Mouse (Mus musculus) ovary, adult 18-20 months (tissue): Measurements from ENCODE around the gene Sae1.

Experiments used
- DNase-seq: peaks from one replicate; pipeline ENCODE4 v3.0.0; 2022; ENCODE audit warnings: low spot score, mixed read lengths

Gene Sae1

DNA sequence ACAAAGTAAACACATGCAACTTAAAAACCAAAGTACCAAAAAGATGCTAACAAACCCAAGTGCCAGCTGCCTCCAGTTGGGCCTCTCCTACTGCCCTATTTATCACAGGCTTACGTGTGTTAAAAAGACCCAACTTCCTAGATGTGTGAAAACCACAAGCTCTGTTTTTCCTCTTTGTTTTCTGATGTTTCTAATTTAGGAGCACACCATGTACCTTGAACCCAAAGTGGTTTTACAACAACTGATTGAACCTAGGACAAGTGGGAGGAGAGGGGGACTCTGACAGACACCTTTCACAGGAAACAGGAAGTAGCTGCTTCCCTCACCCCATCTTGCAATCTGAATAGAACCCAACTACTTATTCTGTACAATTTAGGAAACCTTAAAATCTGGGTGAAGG, 23.3 kb downstream of the Sae1 start:
- no peak for DNase-seq

- no peak for DNase-seq
Observed at GRCm38 (mm10) chr7:16357602-16358001, 30.0 kb downstream of the Sae1 start.

GRCm38 (mm10) chr7:16355854-16356594, 31.6 kb downstream of the Sae1 start:
- DNase-seq, result no peak

DNA sequence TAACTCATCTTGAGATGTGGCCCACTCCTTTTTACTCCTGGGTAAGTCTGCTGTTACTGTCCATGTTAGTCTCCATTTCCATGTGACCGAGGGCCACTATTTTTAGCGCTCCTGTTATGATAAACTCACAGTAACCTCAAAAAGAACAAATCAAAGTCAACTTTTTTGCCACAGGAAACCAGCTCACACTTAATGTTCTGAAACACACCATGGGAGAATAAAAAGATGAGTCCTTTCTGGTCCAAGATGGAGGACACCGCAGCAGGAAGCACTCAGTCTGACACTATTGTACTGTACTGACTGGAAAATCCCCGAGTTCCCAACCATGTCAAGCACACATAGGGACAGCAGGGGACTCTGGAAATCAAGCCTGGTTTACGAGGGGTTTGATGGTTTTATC, 37.6 kb downstream of the Sae1 start:
- DNase-seq, result no peak

DNA sequence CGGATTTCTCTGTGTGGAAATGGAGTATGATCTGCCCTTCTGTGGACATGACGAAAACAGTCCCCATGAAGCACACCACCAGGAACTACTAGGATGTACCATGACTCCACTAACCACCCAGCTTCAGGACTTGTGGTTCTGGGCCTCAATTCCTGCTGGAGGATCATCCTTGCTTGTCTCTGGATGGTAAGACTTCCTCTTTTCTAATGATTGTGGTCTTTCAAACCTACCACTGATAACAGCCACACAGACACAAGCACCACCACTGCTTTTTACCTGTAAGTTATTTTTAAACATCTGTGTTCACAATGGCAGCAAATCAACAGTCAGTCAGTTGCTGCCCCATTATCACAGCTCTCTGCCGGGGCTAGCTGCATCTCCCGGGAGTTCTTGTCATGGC, 42.3 kb downstream of the Sae1 start:
- no peak for DNase-seq

- DNase-seq, result no peak
Observed at GRCm38 (mm10) chr7:16344598-16344997, 43.0 kb downstream of the Sae1 start.

DNA sequence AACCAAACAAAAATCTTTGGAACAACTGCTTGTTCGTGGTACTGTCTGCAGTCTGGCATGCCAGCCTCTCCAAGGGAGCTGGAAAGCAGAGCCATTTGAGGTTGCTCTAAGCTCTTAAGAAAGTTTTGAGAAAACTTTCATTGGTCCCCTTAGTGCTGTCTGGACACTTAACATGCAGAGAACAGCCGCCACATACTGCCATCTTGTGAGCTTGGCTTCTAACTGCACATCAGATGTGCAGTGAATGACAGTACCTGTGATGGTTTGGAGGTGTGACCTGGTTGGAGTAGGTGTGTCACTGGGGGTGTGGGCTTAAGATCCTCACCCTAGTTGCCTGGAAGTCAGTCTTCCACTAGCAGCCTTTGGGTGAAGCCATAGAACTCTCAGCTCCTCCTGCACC, 49.9 kb downstream of the Sae1 start:
- DNase-seq, result no peak

- no peak for DNase-seq
Observed at GRCm38 (mm10) chr7:16329146-16329545, 58.5 kb downstream of the Sae1 start.

- DNase-seq, result no peak
Observed at GRCm38 (mm10) chr7:16326607-16326971, 61.0 kb downstream of the Sae1 start.

DNA sequence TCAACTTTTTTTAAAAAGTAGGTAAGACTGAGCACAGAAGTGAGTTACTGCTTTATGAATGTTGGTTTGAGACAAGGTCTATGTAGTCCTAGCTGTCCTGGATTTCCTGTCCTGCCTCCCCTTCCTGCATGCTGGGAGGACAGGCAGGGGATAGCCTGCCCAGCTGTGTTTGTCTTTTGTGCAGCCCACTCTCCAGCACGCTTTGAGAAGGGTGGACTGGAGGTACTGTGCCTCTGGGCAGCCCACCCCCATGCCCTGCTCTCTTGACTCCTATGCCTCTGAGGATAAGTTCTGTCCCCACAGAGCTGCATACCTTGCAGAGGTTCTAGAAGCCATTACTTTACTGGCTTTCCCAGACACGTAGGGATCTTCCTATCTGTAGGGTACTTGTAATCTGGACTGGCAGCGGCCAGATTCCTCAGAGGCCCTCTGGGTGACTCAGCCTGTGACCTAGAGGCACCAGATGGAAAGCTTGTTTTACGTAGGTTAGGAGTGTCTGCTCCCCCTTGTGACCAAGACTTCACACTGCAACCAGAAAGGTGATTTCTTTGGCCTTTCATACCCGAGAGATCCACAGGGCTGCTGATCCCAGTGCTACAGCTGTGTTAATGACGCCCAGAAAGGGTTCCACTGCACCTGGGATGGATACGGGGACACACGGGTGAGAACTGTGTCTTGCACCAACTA, 61.5 kb downstream of the Sae1 start:
- DNase-seq, result peak; percentile 66

- no peak for DNase-seq
Observed at GRCm38 (mm10) chr7:16324661-16325060, 62.9 kb downstream of the Sae1 start.

GRCm38 (mm10) chr7:16320479-16320878, 67.1 kb downstream of the Sae1 start:
- DNase-seq, result no peak

- no peak for DNase-seq
Observed at GRCm38 (mm10) chr7:16319216-16319615, 68.4 kb downstream of the Sae1 start.

- no peak for DNase-seq
Observed at GRCm38 (mm10) chr7:16317094-16317493, 70.5 kb downstream of the Sae1 start.

GRCm38 (mm10) chr7:16315222-16315759, 72.3 kb downstream of the Sae1 start:
- no peak for DNase-seq

DNA sequence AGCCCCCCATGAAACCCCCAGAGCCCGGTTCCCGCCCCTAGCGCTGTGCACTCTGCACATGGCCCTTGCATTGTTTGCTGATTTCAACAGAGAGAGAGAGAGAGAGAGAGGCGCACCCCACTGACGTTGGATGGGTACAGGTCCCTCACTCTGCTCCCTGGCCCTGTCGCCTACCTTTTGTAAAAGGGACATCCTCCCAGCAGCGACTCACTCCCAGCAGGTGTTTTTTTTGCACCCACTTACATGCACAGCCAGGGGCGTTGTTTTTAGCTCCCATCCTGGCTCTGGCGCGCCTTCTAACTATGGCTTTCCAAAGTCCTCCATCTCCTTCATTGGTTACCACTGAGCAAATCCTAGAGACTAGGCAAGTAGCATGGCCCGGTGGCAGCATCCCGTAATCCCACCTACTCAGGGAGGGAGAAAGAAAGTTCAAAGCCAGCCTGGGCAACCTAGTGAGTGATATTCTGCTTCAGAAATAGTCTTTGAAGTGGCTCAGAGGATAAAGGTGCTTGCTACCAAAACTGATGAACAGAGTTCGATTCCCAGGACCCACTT, 73.3 kb downstream of the Sae1 start:
- no peak for DNase-seq

- DNase-seq, result peak; percentile 60
Observed at GRCm38 (mm10) chr7:16313481-16314220, 74.0 kb downstream of the Sae1 start.

GRCm38 (mm10) chr7:16312672-16313311, 74.8 kb downstream of the Sae1 start:
- DNase-seq, result peak; percentile 42

DNA sequence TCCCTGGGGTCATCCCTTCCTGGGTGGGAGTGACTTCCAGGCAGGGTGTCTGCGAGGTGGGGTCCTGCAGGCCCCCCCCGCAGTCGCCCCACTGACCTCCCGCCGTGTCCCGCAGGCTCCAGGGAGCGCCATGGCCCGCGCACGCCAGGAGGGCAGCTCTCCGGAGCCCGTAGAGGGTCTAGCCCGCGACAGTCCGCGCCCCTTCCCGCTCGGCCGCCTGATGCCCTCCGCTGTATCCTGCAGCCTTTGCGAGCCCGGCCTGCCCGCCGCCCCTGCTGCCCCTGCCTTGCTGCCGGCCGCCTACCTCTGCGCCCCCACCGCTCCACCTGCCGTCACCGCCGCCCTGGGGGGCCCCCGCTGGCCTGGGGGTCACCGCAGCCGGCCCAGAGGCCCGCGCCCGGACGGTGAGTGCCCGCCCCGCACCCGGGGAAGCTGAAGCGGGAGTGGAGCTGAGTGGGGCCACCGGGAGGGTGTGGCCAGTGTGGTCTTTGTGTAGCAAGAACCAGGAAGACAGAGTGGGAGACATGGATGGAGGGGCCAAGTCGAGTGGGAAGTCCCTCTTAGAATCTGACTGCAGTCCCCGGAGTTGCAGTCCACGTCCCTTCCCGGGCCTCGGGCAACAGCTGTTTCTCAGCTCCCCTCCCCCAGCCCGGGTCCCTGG, 75.5 kb downstream of the Sae1 start:
- no peak for DNase-seq

DNA sequence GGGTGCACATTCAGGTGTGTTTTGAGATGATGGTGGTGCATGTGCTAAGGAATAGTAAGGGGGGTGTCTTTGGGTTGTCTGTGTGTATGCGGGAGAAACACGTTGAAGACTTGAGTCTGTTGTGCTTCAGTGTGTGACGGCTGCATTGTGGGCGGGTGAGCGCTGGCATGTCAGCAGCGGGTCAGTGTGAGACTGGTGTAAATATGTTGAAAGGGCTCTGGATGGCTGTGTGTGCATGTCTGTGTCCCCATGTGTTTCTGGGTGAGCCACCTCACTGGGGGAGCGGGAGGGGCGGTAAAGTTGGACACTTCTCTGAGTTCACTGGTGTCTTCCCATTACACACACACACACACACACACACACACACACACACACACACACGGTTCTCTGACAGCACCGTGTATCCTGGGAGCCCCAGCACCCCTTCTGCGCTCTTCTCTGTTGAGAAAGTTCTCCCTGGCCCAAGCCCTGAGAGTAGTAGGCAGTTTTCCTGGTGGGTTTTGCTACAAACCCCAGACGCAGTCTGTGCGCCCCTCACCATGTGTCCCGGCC, 76.1 kb downstream of the Sae1 start:
- no peak for DNase-seq
